Mouse (Mus musculus) adrenal gland, adult 10 weeks (tissue): ENCODE results near the gene Gm8180. TPM values are rescaled to one million over a fixed set of nuclear protein-coding genes. Genes with fewer than 3 reads are reported as not detected.

Experiments used
- polyA plus RNA-seq: library from polyadenylated mRNA; stranded (reverse); fragments of 350-450 nt; fragmentation: Illumina TruSeq; extraction: RNeasy Lipid Tissue Mini Kit (QIAGEN cat#74804); gene quantifications from one replicate; pipeline ENCODE4 v1.2.3, GENCODE M21; 2014; ENCODE audit warnings: low read depth, low replicate concordance

The Gm8180 gene
- polyA plus RNA-seq, result not detected

DNA sequence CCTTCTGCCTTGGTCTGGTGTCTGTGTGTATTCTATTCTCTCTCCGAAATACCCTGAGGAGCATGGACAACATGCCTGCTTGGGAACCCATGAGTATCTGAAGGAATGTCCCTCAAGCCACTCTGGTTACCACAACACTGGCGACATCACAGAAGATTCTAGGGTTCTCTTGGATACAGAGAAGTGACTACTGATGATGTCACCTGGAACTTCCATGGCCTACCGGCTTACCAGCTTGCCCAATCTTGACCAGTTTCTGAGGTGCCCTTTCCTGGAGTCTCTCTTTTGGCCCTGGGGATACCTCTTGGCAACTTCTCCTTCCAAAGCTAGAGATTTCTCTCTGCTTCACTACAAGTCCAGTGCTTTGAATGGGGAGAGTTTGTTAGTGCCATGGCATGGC, at the start of gene Gm8180:
TSS of gene Gm8180 (minus strand) at position 101 of the 400 bp plus-strand sequence.

DNA sequence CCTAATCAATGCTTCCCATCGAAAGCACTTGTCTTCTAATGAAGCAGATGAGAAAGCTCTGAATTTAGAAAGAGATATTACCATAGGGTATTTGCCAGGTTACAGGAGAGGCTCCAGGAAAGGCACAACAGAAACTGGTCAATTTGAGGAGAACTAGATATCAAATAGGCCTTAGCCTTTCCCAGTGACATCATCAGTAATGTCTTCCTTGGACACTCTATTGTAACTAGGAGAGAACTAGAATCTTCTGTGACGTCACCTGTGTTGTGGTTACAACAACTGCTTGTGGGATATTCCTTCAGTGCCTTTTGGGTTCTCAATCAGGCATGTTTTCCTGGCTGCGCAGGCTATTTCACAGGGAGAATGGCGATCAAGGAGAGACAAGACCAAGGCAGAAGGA, 37.0 kb downstream of the Gm8180 start, which contains the start of gene Gm6526:
TSS of gene Gm6526 (plus strand) at position 301 of the 400 bp plus-strand sequence.

Other genes starting within 250 kb of the Gm8180 start
- gene Gm5799, start 241.2 kb downstream of the Gm8180 start, polyA plus RNA-seq, result not detected
- gene Gm17654, start 205.6 kb downstream of the Gm8180 start, polyA plus RNA-seq, result not detected
- not detected for gene Gm10375, start 176.7 kb downstream of the Gm8180 start, polyA plus RNA-seq
- not detected for gene Gm8165, start 107.5 kb downstream of the Gm8180 start, polyA plus RNA-seq
- gene Gm7324, start 86.9 kb downstream of the Gm8180 start, polyA plus RNA-seq, result 4.3 TPM
- not detected for gene Gm16506, start 57.3 kb downstream of the Gm8180 start, polyA plus RNA-seq
- gene Gm6526, start 36.9 kb downstream of the Gm8180 start, polyA plus RNA-seq, result not detected
- not detected for gene Ear1, start 90.8 kb upstream of the Gm8180 start, polyA plus RNA-seq
- gene Ear10, start 138.8 kb upstream of the Gm8180 start, polyA plus RNA-seq, result not detected
- 1.7 TPM for gene Gm8113, start 140.6 kb upstream of the Gm8180 start, polyA plus RNA-seq
- not detected for gene Ang5, start 172.3 kb upstream of the Gm8180 start, polyA plus RNA-seq
- gene Ang6, start 217.5 kb upstream of the Gm8180 start, polyA plus RNA-seq, result not detected